Mouse (Mus musculus) limb, embryonic 13.5 days (tissue): ENCODE measurements around the gene H2-DMb2. TPM values are rescaled to one million over a fixed set of nuclear protein-coding genes. Genes with fewer than 3 reads are reported as not detected.
A peak's percentile ranks its signal among the peaks of the same experiment; 100 is the strongest.

Source experiments
- ATAC-seq: fragments of 200-750 bp; cut with Nextera tagmentation; 2 replicates; pipeline ENCODE4 v1.8.0; 2017; ENCODE audit warnings: low read depth, moderate number of reproducible peaks, moderate TSS enrichment; ENCODE audit not compliant: low FRiP score
- H3K27ac ChIP-seq: fragments of 300-500 bp; sonication (generic); 2 replicates; pipeline ENCODE4 v1.5.1; 2015; ENCODE audit warnings: inconsistent platforms, mild to moderate bottlenecking, moderate library complexity
- H3K27me3 ChIP-seq: fragments of 300-500 bp; sonication (generic); 2 replicates; pipeline ENCODE4 v1.6.1; 2015; ENCODE audit warnings: mild to moderate bottlenecking, inconsistent platforms
- H3K36me3 ChIP-seq: fragments of 300-500 bp; sonication (generic); 2 replicates; pipeline ENCODE4 v1.6.1; 2015; ENCODE audit warnings: inconsistent platforms, mild to moderate bottlenecking, moderate library complexity
- H3K4me1 ChIP-seq: fragments of 300-500 bp; sonication (generic); 2 replicates; pipeline ENCODE4 v1.6.1; 2015; ENCODE audit warnings: inconsistent platforms
- H3K4me2 ChIP-seq: fragments of 300-500 bp; sonication (generic); replicated peaks from 2 replicates; pipeline ENCODE4 v1.6.1; 2015; ENCODE audit warnings: inconsistent platforms, mild to moderate bottlenecking, moderate library complexity
- H3K4me3 ChIP-seq: fragments of 300-500 bp; sonication (generic); 2 replicates; pipeline ENCODE4 v1.5.1; 2015; ENCODE audit warnings: moderate library complexity, mild to moderate bottlenecking, inconsistent platforms
- H3K9ac ChIP-seq: fragments of 300-500 bp; sonication (generic); 2 replicates; pipeline ENCODE4 v1.6.1; 2015; ENCODE audit warnings: mild to moderate bottlenecking, inconsistent platforms
- H3K9me3 ChIP-seq: fragments of 300-500 bp; sonication (generic); 2 replicates; pipeline ENCODE4 v1.6.1; 2016; ENCODE audit warnings: inconsistent platforms
- WGBS: fragments of 180-500 bp; shearing (Covaris S2); methylation state at CpG from one replicate; pipeline ENCODE4 v1.1.7; 2015; 5-methylcytosine and 5-hydroxymethylcytosine counted together
- polyA plus RNA-seq: library from polyadenylated mRNA; unstranded; fragments of >200 nt; fragmentation: Nextera tagmentation; extraction: Ambion mirVana; gene quantifications from 2 replicates; pipeline ENCODE4 v1.2.1, GENCODE M21; 2015

Gene H2-DMb2
- polyA plus RNA-seq, 1 experiment from 2014 or later, result 0.38 TPM

DNA sequence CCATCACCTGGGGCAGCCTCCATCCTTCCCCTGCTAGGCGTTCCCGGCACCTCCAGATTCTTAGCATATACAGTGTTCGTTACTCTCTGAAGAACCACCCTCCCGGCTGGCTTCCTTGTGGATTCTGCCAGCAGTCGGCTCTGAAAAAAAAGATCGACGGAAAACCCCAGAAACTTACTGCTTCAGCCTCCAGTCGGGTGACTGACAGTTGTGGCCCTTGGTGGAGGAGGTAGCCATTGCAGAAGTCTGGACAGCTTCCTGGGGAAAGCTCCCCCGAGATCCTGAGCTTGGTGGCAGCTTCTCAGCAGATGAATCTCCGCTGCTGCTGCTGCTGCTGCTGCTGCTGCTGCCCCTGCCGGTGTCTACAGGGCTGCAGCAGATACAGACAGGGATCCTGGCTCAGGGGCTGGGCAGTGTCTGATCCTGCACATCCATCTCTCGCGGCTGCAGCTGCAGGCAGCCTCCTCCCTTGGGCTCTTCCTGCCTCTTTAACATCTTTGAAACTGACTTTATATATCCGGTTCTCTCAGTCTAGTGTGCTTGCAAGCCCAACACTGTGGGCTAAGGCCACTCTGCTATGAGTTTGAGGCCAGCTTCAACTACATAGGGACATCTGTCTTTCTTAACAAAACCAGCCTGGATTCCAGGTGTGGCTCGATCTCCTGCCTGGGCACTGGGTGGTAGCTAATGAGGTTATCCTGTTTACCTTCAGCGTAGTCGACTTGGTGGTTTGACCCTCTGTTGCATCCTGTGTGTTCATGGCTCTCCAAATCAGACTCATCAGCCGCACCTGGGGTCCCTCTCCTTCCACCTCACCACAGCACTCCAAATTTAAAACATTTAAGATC lies 13.9 kb upstream of the H2-DMb2 start:
- Histone ChIP-seq H3K4me2 (peak overlapping the region; percentile 52), H3K27ac (no peak overlapping the region; the same call in 1 of the 2 replicates), H3K9me3 (no peaks in the 10 kb centered on the region), H3K4me3 (peak overlapping the region; percentile 18), H3K27me3 (no peaks in the 10 kb centered on the region), H3K36me3 (peaks cover 9% of the 10 kb centered on the region), H3K4me1 (peaks cover 45% of the 10 kb centered on the region), H3K9ac (peak overlapping the region; percentile 54)
- no peak for ATAC-seq
- WGBS, result 15% methylated on average over 18 of the region's 18 CpGs

GRCm38 (mm10) chr17:34130073-34130947 lies 12.8 kb upstream of the H2-DMb2 start:
- WGBS, result 74% methylated on average over 19 of the region's 19 CpGs
- Histone ChIP-seq H3K4me2 (no peak overlapping the region), H3K27ac (no peak overlapping the region), H3K36me3 (peaks cover 9% of the 10 kb centered on the region), H3K27me3 (no peaks in the 10 kb centered on the region), H3K4me3 (no peak overlapping the region), H3K4me1 (peaks cover 36% of the 10 kb centered on the region), H3K9me3 (no peaks in the 10 kb centered on the region), H3K9ac (no peak overlapping the region)
- ATAC-seq, result no peak

- Histone ChIP-seq H3K9ac (no peak overlapping the region), H3K4me2 (no peak overlapping the region), H3K4me3 (no peak overlapping the region), H3K36me3 (no peaks in the 10 kb centered on the region), H3K9me3 (no peaks in the 10 kb centered on the region), H3K27ac (no peak overlapping the region), H3K4me1 (peaks cover 33% of the 10 kb centered on the region), H3K27me3 (peaks cover 7% of the 10 kb centered on the region; the same call in 1 of the 2 replicates)
- no peak for ATAC-seq
- WGBS, result 81% methylated on average over 7 of the region's 7 CpGs
Measured at GRCm38 (mm10) chr17:34131911-34132310, 11.2 kb upstream of the H2-DMb2 start.

DNA sequence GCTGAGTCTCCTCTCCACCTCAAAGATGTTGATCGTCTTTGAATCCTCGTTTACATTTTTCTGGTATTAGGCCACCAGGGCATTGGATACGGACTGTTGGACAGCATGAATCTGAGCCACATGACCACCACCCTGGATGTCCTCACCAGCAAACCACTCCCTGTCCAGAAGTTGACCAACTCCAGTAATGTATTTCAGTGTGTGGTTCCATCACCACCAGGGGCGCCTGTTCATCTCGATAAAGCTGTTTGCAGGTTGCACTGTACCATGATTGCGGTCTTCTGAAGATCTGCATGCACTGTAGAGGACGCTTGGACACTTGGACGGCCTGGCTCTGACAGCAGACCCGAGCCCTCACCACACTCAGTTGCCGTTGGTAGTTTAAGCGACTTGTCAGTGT lies 9.8 kb upstream of the H2-DMb2 start:
- no peaks in the 10 kb centered on the region for H3K36me3 ChIP-seq
- no peak overlapping the region for H3K27ac ChIP-seq
- WGBS, result 82% methylated on average over 11 of the region's 11 CpGs
- peaks cover 19% of the 10 kb centered on the region for H3K27me3 ChIP-seq
- peaks cover 19% of the 10 kb centered on the region for H3K4me1 ChIP-seq
- no peaks in the 10 kb centered on the region for H3K9me3 ChIP-seq
- H3K4me3 ChIP-seq, result no peak overlapping the region
- no peak for ATAC-seq
- H3K4me2 ChIP-seq, result no peak overlapping the region
- H3K9ac ChIP-seq, result no peak overlapping the region

GRCm38 (mm10) chr17:34134451-34134850 lies 8.7 kb upstream of the H2-DMb2 start:
- 89% methylated on average over 3 of the region's 3 CpGs for WGBS
- no peak overlapping the region for H3K27ac ChIP-seq
- H3K4me3 ChIP-seq, result no peak overlapping the region
- no peaks in the 10 kb centered on the region for H3K36me3 ChIP-seq
- H3K27me3 ChIP-seq, result peaks cover 31% of the 10 kb centered on the region
- no peak overlapping the region for H3K4me2 ChIP-seq
- no peak for ATAC-seq
- no peaks in the 10 kb centered on the region for H3K9me3 ChIP-seq
- peaks cover 15% of the 10 kb centered on the region for H3K4me1 ChIP-seq
- no peak overlapping the region for H3K9ac ChIP-seq

DNA sequence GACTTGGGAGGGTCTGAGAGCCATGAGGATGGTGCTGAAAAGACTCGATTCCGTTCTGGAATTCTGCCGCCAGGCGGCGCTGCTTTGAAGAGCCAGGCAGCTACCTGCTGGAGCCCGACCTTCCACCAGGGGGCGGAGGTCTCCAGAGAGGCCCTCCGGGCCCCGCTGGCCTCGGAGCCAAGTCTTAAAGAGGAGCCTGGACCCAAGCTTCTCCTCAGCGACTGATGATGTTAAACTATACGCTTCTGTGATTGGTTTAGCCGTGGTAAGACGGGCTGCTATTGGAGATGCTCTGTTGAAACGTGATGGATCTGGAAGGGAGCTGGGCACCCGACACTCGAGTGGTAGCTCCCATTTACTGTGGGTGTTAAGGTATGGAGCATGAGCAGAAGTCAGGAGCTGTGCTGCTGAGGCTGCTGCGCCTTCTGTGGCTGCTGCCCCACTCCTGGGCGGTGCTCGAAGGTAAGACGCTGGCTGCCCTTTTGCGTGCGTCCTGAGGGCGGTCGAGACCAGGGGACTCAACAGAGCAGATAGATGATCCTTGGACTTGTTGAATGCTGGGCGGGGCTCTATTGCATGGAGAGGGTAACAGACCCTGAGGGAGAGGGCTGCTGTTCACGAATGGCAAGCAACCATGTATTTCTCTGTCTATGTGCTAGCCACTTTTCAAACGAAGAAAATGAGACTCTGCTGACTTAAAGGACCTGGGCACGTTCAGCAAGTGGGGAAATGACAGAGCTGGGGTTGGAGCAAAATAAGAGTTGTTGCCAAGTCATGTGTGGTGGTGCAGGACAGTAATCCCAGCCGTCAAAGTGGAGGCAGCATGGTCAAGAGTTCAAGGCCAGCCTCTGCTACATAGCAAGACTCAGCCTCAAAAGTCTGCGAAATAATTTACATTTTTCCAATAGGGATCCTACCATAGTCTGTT lies 7.5 kb upstream of the H2-DMb2 start:
- peaks cover 42% of the 10 kb centered on the region for H3K27me3 ChIP-seq
- H3K4me2 ChIP-seq, result peak overlapping the region; percentile 67
- H3K36me3 ChIP-seq, result no peaks in the 10 kb centered on the region
- no peaks in the 10 kb centered on the region for H3K9me3 ChIP-seq
- peak overlapping the region; percentile 32; the same call in 1 of the 2 replicates for H3K9ac ChIP-seq
- WGBS, result 6% methylated on average over 31 of the region's 31 CpGs
- H3K4me3 ChIP-seq, result peak overlapping the region; percentile 40
- H3K27ac ChIP-seq, result no peak overlapping the region
- ATAC-seq, result peak; percentile 97
- H3K4me1 ChIP-seq, result peaks cover 18% of the 10 kb centered on the region

- 74% methylated on average over 7 of the region's 7 CpGs for WGBS
- Histone ChIP-seq H3K27ac (no peak overlapping the region), H3K36me3 (no peaks in the 10 kb centered on the region), H3K4me1 (peaks cover 20% of the 10 kb centered on the region), H3K27me3 (peaks cover 52% of the 10 kb centered on the region), H3K4me3 (no peak overlapping the region), H3K4me2 (no peak overlapping the region), H3K9ac (no peak overlapping the region), H3K9me3 (no peaks in the 10 kb centered on the region)
- ATAC-seq, result no peak
Measured at GRCm38 (mm10) chr17:34137601-34138000, 5.5 kb upstream of the H2-DMb2 start.

DNA sequence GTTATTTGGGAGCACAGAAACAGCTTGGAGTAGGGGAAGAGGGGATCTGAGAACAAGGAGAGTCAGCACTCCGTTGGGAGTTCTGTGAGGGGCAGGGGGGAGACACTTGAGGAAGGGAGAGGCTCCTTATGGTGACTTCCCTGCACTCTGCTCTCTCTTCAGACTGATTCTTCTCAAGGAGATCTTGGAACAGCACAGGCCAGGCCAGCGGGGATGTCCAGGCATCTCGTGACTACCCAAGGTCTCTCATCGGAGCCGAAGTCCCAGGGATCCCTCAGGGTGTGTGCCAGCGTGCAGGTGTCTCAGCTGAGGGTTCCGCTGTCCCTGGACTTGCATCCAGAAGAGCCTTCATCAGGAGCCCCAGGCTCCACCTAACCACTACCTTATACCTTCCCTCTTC lies 4.5 kb upstream of the H2-DMb2 start:
- Histone ChIP-seq H3K27me3 (peaks cover 52% of the 10 kb centered on the region), H3K9ac (no peak overlapping the region), H3K27ac (no peak overlapping the region), H3K4me2 (0 out of 2 replicates have a peak overlapping the region, but pooled peaks have one; percentile 70), H3K4me1 (peaks cover 27% of the 10 kb centered on the region), H3K36me3 (no peaks in the 10 kb centered on the region), H3K4me3 (no peak overlapping the region), H3K9me3 (no peaks in the 10 kb centered on the region)
- no peak for ATAC-seq
- 77% methylated on average over 7 of the region's 7 CpGs for WGBS

DNA sequence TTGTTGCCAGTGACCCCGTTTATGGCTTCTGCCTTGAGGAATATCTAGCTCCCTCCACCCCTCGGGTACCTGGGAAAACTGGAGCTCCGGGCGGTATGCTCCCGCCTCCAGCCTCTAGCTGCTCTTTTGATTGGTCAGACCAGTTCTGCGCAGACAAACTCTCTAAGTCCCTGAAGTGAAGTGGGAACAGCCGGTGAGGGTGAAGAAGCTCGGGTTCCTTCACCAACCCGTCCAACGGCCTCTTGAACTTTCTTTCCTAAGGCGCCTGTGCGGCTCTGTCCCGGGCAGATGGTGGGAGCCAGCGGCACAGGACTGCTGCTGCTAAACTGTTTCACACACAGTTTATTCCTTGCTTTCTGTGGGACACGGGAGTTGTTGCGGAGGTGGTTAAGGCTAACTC lies 3.7 kb upstream of the H2-DMb2 start:
- Histone ChIP-seq H3K36me3 (no peaks in the 10 kb centered on the region), H3K9me3 (no peaks in the 10 kb centered on the region), H3K9ac (peak overlapping the region; percentile 59; the same call in 1 of the 2 replicates), H3K4me2 (peak overlapping the region; percentile 70), H3K4me3 (peak overlapping the region; percentile 35), H3K27ac (no peak overlapping the region), H3K27me3 (peaks cover 52% of the 10 kb centered on the region), H3K4me1 (peaks cover 27% of the 10 kb centered on the region)
- no peak for ATAC-seq
- under 1% methylated on average over 16 of the region's 16 CpGs for WGBS

DNA sequence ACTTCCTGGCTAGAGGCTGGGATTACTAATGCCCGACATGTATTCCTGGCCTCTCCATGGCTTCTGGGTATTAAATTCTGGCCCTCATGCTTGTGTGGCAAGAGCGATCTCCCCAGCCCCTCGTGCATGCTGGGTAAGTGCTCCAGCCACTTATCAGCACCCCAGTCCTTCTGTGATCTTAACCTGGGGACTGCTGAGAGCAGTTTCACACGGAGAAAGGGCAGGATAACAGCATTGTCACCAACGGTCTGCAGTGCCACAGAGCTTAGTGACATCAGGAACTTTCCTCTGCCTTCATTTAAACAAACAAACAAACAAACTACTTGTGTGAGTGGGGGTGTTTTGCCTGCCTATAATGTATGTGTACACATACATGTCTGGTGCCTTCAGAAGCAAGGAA lies 2.9 kb upstream of the H2-DMb2 start:
- 12% methylated on average over 5 of the region's 5 CpGs for WGBS
- no peak for ATAC-seq
- H3K27me3 ChIP-seq, result peaks cover 52% of the 10 kb centered on the region
- peaks cover 27% of the 10 kb centered on the region for H3K4me1 ChIP-seq
- peak overlapping the region; percentile 35; the same call in 1 of the 2 replicates for H3K4me3 ChIP-seq
- no peaks in the 10 kb centered on the region for H3K9me3 ChIP-seq
- H3K27ac ChIP-seq, result no peak overlapping the region
- H3K36me3 ChIP-seq, result no peaks in the 10 kb centered on the region
- no peak overlapping the region for H3K9ac ChIP-seq
- peak overlapping the region; percentile 70 for H3K4me2 ChIP-seq

DNA sequence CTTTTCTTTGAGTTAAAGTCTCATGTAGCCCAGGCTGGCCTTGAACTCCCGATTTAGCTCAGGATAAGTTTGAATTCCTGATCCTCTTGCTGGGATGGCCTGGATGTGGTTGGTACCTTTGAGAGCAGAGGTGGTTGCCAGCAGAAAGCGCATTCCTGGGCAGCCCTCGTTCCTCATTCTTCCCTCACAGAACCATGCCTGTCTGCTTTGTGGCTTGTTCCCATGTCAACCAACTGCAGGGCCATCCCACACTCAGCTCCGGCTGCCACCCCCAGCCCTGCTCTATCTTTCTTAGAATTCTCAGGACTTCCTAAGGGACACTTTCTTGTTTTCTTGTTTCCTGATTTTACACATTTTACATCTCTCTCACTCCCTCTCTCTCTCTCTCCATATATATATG lies 1.7 kb upstream of the H2-DMb2 start:
- H3K27me3 ChIP-seq, result peaks cover 49% of the 10 kb centered on the region
- no peak overlapping the region for H3K4me3 ChIP-seq
- no peak for ATAC-seq
- H3K4me1 ChIP-seq, result peaks cover 22% of the 10 kb centered on the region
- H3K4me2 ChIP-seq, result no peak overlapping the region
- H3K9ac ChIP-seq, result no peak overlapping the region
- 60% methylated on average over 4 of the region's 4 CpGs for WGBS
- H3K9me3 ChIP-seq, result no peaks in the 10 kb centered on the region
- no peaks in the 10 kb centered on the region for H3K36me3 ChIP-seq
- no peak overlapping the region for H3K27ac ChIP-seq
